Mouse (Mus musculus) gastrocnemius, adult 18-20 months (tissue): ENCODE results near the gene Lrrc9. TPM values are rescaled to one million over a fixed set of nuclear protein-coding genes. Genes with fewer than 3 reads are reported as not detected.

Experiments
- DNase-seq: peaks from one replicate; pipeline ENCODE4 v3.0.0; 2021; ENCODE audit warnings: low spot score
- total RNA-seq, 2 experiments: library from RNA; stranded (reverse); gene quantifications; 2 replicates each; pipeline ENCODE4 v1.2.3; 2021

Lrrc9 gene
- total RNA-seq, 2 experiments from 2014 or later, result 0.11 to 0.17 TPM

DNA sequence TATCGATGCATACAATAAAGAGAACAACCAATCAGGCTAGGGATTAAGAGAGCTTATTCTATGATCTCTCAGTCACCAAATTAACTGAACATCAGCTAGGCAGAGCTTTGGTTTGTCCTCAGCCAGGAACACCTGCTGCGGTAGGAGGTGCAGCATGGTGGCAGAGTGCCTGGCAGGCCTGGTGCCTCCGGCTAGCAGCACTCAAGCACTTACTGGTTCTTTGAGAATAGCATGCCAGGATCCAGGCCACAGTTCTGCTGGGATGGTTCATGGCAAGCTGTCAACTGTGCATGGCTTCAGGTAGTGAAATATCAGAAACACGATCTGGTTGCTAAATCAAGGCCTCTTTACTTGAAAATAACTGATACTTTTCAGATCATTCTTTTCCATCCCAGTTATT lies 26.1 kb downstream of the Lrrc9 start:
- no peak for DNase-seq

DNA sequence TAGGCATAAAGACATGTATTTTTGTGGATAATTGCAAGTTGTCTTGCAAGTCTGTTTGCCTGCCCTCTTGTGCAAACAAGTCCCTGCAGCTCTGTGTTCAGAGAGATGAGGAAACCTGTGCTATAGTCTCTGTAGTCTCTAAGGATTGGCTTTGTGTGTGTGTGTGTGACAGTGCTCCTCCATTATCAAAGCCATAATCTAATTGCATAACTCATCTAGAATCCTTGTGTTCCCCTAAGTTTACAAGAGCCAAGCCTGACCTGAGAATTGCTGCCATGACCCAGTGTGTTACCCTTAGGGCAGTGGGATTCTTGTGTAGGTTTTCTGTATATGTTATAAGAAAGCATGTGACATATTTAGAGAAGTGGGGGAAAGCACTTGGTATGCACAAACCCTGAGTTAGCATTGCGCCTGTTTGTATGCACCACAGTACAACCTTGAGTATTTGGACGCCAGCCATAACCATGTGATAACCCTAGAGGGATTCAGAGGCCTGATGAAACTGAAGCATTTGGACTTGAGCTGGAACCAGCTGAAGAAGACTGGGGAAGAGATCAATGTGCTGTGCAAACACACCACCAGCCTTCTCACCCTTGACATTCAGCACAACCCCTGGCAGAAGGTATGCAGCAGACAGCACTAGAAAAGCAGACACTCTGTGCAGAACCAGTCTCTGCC lies 35.2 kb downstream of the Lrrc9 start:
- DNase-seq, result no peak

DNA sequence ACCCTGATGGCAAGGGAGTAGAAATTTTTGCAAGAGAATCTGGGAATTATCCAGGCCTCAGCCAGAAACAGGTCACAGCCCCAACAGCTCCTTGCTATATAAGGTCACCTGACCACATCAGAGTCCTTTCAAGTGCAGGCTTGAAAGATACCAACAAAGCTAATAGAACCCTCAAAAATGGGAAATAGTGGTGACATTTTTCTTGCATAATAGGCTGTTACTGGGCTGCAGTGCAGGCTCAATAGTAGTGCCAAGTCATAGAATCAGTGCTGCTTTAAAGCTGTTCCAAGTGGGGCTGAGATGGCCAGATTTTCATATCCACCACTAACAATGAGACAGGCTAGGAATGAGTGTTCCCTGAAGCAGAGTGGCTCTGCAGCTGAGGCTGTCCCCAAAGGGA lies 40.6 kb downstream of the Lrrc9 start:
- no peak for DNase-seq

DNA sequence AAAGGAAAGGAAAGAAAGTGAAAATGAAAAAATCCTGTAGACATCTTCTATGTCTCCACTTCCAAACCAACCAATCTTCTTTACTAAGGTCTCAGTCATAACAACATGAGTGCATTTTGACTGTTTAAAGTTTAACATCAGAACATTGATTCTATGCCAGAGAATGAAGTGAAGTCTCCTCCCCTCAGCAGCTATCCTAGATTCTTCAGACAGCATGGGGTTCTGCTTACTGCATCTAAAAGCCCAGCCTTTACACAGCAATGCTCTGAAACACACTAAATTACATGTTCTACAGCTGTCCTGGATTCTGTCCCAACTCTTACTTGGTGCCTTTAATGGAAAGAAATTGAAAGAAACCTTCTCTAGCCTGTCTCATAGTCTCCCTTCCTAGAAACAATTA lies 43.2 kb downstream of the Lrrc9 start:
- no peak for DNase-seq

DNA sequence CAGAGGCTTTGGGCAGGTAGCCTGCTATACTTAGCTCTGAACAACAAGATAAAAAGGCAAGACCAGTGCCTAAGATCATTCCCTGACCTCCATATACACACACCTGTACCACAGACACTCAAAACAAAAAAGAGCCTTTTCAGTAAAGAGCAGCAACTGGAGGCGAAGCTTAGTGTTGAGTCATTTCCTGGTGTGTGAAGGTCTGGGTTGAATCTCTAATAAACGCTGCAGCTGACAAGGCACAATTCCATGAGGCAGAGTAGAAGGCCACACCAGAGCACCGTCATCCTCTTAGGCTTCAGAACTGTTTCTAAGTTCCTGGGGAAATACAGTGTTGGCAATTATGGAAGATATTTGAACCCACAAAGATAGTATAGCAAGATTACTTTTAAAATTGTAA lies 45.8 kb downstream of the Lrrc9 start:
- no peak for DNase-seq

DNA sequence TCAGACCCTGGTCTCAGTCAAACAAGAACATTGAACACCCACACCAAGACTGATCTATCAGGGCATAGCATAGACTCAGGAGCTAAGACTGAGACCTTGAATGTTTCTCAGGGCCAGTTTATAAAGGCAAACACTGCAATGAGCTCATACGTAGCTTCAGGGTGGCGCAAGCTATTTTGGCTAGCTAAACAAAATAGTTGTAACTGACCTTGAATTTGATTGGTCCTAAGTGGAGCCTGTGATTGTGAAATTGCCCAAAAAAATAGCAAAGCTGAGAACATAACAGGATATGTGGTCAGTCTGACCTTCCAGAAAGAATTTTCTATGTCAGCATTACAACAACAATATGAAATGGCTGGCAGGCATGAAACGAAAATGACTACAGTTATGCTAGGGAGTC lies 48.3 kb downstream of the Lrrc9 start:
- DNase-seq, result peak; percentile 13

DNA sequence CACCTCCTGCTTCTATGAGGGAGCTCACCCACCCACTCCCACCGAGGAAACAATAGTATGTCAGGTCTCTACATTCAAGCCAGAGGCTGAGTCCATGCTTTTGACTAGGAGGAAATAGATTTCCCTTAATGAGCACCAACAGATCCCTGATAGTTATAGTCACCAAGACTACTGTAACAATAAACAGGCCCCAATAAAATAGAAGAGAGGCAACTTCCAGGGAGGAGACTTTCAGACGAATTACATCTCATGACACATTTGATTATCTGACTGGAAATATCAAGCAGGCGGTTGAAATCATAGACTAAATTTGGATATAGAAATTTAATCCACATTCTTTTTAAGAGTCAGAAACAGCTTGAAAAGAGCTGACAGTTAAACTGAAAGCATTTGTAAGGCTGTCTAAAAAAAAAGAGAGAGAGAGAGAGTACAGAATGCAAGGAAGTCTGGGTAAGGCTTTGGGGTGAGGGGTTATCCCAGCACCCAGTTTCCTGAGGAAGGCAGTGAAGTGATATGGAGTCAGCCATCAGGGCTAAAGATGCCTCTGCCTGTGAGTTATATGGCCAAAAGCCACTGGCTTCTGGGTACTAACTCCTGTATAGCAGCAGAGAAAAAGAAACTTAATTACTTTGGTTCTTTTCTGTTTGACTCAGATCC lies 49.5 kb downstream of the Lrrc9 start:
- no peak for DNase-seq

DNA sequence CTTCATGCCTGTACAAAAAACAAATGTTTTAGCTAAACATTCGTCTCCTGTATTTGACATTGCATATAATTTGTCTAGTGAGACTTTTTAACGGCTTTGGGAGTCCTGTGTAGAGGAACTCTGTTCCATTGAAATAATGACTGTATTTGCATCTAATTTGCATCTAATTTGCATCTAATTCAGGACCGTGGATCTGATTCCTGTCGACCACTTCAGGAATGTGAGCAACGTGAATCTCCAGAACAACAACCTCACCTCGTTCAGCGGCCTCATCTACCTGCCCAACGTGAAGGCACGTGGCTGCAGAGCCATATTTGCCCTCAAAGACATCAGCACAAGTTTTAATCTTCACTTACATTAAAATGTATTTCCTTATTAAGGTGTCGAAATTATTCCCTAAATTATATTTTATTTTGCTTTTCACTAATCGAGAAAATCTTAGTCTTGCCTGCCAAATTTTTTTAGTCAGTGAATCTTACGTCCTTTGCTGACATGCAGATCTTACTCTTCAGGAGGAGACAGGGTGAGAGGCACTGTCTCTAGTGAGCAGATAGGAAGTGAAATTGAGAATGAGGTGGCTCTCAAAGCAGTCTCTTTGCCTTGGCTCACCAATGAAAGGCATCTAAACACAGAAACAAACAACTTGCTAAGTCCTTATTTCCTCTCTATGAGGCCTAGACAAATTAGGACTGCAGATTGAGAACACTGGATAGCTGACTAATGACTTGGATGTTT lies 55.4 kb downstream of the Lrrc9 start:
- no peak for DNase-seq

DNA sequence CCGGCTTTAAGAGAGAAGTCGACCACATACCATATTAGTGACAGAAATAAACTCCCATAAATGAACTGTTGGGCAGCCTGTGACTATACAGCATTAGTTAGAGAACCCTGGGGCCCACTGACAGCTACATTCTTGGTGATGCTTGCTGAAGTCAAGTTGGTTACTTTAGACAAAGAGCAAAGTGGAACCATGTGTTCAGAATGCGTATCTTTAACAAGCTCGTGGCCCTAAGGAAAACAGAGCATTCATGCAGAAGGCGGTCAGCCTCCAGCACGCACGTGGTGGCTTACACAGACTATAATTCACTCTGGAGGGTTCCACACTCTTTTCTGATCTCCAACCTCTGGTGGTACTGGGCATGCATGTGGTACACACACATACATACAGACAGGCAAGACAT lies 67.9 kb downstream of the Lrrc9 start:
- DNase-seq, result no peak

DNA sequence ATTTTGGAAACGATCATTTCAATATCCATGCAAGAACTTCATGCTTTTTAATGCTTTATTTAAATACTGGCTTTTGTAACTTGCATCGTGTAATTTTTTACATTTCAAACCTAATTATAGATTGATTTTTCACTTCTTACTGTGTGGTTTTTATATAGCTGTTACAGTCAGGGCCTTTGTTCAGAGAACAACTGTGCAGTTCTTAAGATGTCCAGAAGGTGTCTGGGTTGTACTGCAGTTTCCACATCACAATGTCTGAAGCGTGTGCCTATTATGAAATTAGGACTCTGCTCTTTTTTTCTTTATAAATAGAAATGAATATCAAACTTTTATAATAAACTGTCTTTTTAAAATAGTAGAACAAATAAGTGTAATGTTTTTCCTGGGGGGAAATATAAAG lies 73.8 kb downstream of the Lrrc9 start:
- peak; percentile 10 for DNase-seq

DNA sequence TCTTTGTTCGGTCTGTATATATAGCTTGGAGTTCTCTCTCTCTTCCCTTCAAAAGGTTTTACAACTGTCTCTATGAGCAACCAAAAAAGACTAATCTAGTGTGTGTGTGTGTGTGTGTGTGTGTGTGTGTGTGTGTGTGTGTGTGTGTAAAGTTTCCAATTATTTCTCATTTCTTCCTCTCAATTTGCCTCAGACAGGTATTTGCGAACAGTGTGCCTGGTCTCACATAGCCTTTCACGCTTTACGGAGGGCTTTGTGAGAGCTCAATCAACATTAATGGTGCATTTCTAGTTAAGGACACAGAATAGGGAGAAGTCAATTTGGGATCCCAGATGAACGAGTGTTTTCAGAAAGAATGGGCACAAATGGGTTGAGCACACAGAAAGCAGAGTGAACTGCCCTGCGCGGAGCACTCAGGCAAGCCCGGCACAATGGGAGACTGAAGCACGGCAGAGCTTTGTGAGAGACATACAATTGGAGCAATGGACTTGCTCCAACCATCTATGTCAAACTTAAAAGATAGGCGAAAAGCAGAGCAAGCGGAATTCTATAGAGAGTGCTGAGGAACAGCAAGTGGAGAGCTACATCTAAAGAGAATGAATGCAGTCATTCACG lies 76.6 kb downstream of the Lrrc9 start:
- DNase-seq, result no peak

DNA sequence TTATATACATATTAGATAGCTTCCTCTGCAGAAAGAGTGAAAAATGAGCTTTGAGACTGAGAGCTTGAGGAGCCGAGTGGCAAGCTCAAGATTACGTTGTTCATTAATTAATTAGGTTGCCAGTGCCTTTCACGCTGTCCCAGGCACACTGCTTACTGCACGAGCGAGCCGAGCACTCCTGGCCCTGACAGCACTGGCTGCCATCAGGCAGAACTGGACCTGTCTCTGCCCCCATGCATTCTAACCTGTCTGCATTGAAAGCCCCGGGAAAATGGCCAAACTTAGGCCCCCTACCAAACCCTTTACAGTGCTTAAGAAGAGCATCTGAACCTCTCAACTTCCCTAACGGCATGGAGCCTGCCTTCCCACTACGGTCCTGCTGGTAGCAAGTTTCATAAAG lies 77.7 kb downstream of the Lrrc9 start:
- DNase-seq, result no peak

DNA sequence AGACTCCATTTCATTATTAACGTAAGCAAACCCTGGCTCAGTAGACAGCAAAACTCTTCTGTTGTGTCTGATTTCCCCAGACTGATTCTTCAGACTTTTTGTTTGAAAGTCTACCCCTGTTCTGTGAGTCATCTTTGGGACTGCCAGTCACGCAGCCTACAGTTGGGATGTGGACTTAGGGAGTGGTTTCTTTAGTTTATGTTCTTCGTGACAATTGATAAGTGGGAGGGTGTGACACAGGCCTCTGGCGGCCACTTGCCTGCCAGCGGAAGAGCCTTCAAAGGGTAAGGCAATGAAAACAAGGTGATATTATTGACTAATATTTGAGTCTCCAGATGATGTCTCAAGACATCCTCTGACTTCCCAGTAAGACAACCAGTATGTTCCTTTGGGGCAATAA lies 78.2 kb downstream of the Lrrc9 start:
- no peak for DNase-seq

DNA sequence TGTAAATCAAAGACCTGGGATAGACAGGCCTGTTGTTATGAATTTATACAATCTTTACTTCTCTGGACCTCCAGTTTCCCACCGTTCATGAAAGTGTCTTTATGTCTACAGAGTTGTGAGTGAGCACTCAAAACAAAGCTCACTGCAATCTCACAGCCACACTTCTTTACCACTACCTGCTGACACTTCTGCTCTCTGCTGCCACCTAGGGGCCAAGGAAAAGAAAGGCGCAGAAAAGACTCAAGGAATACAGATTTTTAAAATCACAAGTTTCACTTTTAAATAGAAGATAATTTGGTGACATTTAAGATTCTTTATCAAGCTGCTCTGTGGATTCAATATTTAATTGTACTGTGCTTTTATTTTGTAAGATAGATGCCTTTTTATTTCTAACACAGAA lies 79.0 kb downstream of the Lrrc9 start:
- peak; percentile 42 for DNase-seq

DNA sequence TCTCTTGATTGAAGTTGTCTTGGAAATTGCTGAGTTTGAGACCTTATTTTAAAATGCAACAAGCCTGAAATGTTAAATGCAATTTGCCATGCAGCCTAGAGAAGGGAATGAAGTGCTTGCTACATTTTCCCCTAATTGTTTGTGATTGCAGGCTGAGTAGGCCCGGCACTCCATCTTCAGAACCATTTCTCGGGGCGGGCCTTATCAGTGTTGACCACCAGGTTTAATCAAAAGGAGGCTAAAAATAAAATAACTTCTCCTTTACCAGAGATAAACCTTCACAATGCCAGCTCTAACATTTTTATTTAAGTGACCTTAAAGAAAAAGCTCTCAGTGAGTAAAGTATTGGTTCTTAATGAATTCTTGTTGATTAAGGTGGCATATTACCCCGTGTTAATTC lies 83.9 kb downstream of the Lrrc9 start:
- no peak for DNase-seq

DNA sequence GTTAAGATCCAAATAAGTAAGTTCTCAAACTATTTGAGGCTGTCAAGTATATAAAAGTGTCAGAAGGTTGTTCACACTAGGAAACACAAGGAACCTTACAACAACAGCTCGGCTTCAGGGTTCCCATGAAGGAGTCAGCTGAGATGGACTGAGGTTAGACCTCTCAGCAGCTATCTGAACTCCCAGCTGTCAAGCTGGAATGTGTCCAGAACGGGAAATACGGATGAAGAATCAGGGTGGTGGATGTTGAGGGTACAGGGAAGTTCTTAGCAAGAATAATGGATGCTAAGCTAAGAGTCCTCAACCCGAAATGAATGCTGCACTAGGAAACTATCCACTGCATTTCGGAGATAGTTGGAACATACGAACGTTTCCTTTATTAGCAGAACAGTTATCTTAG lies 90.6 kb downstream of the Lrrc9 start:
- DNase-seq, result no peak

DNA sequence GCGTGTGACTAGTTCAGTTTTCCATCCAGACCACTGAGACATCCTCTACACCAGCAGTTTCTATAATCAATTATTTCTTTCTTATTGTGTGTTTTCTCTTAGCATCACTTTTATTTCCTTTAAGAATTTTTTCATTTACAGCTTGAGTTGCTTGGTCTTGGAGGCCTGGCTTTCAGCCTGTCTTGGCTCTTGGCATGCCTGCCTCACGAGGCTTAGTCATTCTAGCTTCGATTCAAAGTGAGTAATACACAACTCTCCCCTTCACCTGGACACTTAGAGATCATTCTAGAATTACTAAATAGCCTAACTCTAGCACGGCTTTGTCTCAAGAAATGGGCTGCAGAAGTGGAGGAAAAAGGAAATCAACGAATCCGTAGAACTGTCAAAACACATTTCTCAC lies 92.3 kb downstream of the Lrrc9 start:
- DNase-seq, result no peak

DNA sequence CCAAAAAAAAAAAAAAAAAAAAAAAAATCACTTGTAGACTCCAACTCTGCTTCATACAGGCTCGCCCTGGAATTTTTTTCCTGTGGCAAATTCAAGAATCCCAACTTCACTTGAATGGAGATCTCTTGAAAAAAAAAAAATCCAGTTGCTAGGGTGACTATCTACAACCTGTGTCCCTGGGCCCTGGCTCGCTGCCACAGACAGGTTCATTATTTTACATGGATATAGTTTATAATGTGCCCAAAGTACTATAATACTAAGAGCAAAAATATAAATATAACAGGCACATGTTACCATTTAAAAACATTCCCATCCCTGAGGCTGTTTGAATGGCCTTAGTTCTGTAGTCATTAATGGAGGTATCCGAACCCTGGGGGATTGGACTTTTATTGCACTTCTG lies 93.9 kb downstream of the Lrrc9 start:
- no peak for DNase-seq

DNA sequence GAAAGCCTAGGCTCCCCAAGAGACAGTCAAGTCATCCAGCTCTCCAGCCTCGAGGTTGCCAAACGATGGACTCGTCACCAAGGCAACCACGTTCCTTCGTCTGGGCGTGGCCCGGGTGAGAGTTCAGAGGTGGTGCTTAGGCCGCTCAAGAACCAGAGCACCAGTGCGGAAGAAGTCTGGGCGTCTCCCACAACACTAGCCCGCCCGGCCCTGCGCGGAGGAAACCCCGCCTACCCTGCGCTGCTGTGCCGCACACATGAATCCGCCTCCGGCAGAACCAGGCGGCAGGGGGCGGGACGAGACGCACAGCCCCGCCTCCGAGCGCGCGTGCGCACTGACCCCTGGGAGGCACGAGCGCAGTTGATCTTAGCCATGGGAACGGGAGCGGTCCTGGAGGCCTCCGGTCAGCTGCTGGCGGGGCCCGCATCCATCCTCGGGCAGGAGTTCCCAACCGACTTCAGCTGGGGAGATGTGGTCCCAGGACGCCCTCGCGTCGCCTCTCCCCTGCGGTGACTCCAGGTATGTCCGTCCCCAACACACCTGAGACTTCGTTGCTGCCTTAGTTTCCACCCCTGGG lies 94.4 kb downstream of the Lrrc9 start, which contains the start of gene Pcnx4:
TSS of gene Pcnx4 (plus strand) at position 363 of the 577 bp plus-strand sequence.
- DNase-seq, result peak; percentile 98

DNA sequence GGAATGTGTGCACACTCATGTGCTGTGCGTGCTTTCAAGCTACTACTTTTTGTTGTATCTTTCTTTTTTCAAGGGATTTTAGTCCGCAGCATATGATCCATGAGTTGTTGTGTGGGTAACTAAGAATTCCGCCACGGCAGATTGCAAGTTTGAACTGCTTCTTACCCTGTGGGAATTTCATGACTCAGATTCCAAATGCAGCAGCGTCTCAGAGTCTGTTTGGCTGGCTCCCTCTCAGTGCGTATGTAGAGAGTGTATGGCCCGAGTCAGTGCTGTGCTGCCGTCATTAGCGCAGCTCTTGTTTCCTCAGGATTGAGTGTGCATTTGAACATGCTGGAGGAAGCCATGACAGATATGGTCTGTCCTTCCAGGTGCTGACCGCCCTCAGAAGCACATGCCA lies 96.9 kb downstream of the Lrrc9 start:
- no peak for DNase-seq

DNA sequence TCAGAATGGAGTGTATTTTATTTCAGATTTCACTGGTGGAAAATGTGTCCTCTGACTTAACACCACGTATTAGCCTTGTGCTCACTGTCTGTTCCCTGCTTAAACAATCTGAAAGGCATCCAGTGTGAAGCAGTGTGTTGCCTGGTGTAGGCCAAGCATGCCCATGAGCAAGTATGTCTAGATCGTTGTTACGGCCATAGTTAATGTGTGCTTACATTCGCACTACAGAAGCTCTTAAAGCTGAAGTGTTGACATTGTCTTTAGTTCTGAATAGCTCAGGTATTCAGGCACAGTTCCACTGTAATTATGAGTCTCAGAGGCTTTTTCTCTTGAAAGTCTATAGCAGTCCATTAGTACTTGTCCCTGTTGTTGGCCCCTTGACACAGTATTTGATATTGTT lies 112.7 kb downstream of the Lrrc9 start:
- no peak for DNase-seq

DNA sequence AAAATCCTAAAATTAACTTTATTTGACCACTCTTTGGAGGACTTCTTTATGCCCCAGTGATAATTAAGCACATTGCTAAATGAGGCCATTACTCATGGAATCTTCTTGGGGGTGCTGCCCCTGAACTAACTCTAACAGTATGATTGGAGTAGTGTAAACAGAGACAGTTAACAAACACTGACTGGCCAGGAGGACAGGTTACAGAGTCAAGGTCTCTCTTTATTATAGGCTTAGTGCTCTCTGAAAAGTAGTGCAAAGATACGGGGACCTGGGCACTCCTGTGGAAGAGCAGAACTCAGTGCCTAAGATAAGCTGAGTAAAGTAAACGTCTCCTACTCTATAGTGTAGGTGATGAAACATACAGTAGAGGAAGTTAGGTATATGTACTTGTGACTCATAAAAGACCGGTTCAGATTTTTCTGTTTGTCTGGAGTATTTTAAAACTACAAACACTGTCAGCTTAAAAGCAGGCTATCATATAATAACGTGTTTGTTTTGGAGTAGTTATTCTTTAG lies 122.7 kb downstream of the Lrrc9 start:
- no peak for DNase-seq
